Mouse (Mus musculus) cerebellum, postnatal 10 days (tissue): ENCODE measurements around the gene Stx3.
A peak's percentile ranks its signal among the peaks of the same experiment; 100 is the strongest.

Source experiments
- DNase-seq, 2 experiments: peaks; one replicate each; pipeline ENCODE4 v3.0.0; 2021; ENCODE audit warnings: mixed read lengths in 2 of 2

Stx3 gene

GRCm38 (mm10) chr19:11819143-11819700 lies at the start of gene Stx3:
Stx3 (minus strand) TSS chr19:11819403.
- peak in 1 of 2 experiments; percentile 15 for DNase-seq

GRCm38 (mm10) chr19:11867837-11868236 lies 48.6 kb upstream of the Stx3 start:
- no peak for DNase-seq

- no peak for DNase-seq
Measured at GRCm38 (mm10) chr19:11860966-11861365, 41.8 kb upstream of the Stx3 start, which contains the start of gene Olfr1418. Olfr1418 (minus strand) TSS chr19:11861066.

- DNase-seq: no peak
Measured at GRCm38 (mm10) chr19:11856506-11856905, 37.3 kb upstream of the Stx3 start.

- DNase-seq: no peak
Measured at GRCm38 (mm10) chr19:11854821-11855220, 35.6 kb upstream of the Stx3 start.

- DNase-seq: no peak
Measured at GRCm38 (mm10) chr19:11852652-11853051, 33.4 kb upstream of the Stx3 start.

- no peak for DNase-seq
Measured at GRCm38 (mm10) chr19:11846333-11846732, 27.1 kb upstream of the Stx3 start.

GRCm38 (mm10) chr19:11839119-11839518 lies 19.9 kb upstream of the Stx3 start, which contains the start of gene Olfr1417:
Olfr1417 (minus strand) TSS chr19:11839219.
- no peak for DNase-seq

GRCm38 (mm10) chr19:11823346-11824065 lies 4.3 kb upstream of the Stx3 start:
- DNase-seq: no peak

GRCm38 (mm10) chr19:11820211-11820610 lies 1.0 kb upstream of the Stx3 start:
- peak; percentile 19 to 34 for DNase-seq

- DNase-seq: peak; percentile 94
Measured at GRCm38 (mm10) chr19:11819800-11820199, 597 bp upstream of the Stx3 start.

GRCm38 (mm10) chr19:11818199-11819142 lies 732 bp downstream of the Stx3 start:
- peak; percentile 72 to 78 for DNase-seq

GRCm38 (mm10) chr19:11817586-11817985 lies 1.6 kb downstream of the Stx3 start:
- peak in 1 of 2 experiments; percentile 9 for DNase-seq

- no peak for DNase-seq
Measured at GRCm38 (mm10) chr19:11816706-11817105, 2.5 kb downstream of the Stx3 start.

GRCm38 (mm10) chr19:11814742-11815333 lies 4.4 kb downstream of the Stx3 start:
- no peak for DNase-seq

- DNase-seq: no peak
Measured at GRCm38 (mm10) chr19:11813649-11814048, 5.6 kb downstream of the Stx3 start.

- no peak for DNase-seq
Measured at GRCm38 (mm10) chr19:11813136-11813535, 6.1 kb downstream of the Stx3 start.

- DNase-seq: peak; percentile 8 to 15
Measured at GRCm38 (mm10) chr19:11811688-11812365, 7.4 kb downstream of the Stx3 start.

- peak; percentile 8 to 21 for DNase-seq
Measured at GRCm38 (mm10) chr19:11810856-11811255, 8.3 kb downstream of the Stx3 start.

- DNase-seq: no peak
Measured at GRCm38 (mm10) chr19:11810003-11810758, 9.0 kb downstream of the Stx3 start.

GRCm38 (mm10) chr19:11808452-11808851 lies 10.8 kb downstream of the Stx3 start:
- DNase-seq: no peak
